Mouse (Mus musculus) heart, embryonic 10.5 days (tissue): ENCODE results near the gene Prss12. TPM values are rescaled to one million over a fixed set of nuclear protein-coding genes. Genes with fewer than 3 reads are reported as not detected.

Source experiments
- polyA plus RNA-seq: library from polyadenylated mRNA; unstranded; fragments of >200 nt; fragmentation: Nextera tagmentation; extraction: Ambion mirVana; gene quantifications from 2 replicates; pipeline ENCODE4 v1.2.1, GENCODE M21; 2016

The Prss12 gene
- polyA plus RNA-seq, 1 experiment from 2014 or later, result 1.6 TPM

Other genes starting within 250 kb of the Prss12 start
- 17.7 and 25.2 TPM in 2 replicates for gene Synpo2, start 210.8 kb upstream of the Prss12 start, polyA plus RNA-seq
- gene Sec24d, start 179.5 kb upstream of the Prss12 start, polyA plus RNA-seq, result 56.0 and 69.9 TPM in 2 replicates
- gene Mettl14, start 60.8 kb upstream of the Prss12 start, polyA plus RNA-seq, result 22.6 and 23.5 TPM in 2 replicates
- 0.36 and 0.46 TPM in 2 replicates for gene Ndst3, start 243.9 kb downstream of the Prss12 start, polyA plus RNA-seq